Mouse (Mus musculus) heart, adult 2 months (tissue): Measurements from ENCODE around the gene Ralgps1. TPM values are rescaled to one million over a fixed set of nuclear protein-coding genes. Genes with fewer than 3 reads are reported as not detected.
A peak's percentile ranks its signal among the peaks of the same experiment; 100 is the strongest.

Source experiments
- DNase-seq, 2 experiments: peaks; one replicate each; pipeline ENCODE4 v3.0.0; 2021
- H3K27ac ChIP-seq: fragments of 200-600 bp; 2 replicates; pipeline ENCODE4 v1.8.1; 2022
- H3K27me3 ChIP-seq: fragments of 200-500 bp; 2 replicates; pipeline ENCODE4 v1.6.1; 2012; ENCODE audit warnings: mild to moderate bottlenecking, low read length, inconsistent platforms, mixed read lengths; ENCODE audit not compliant: control insufficient read depth, insufficient read depth
- H3K36me3 ChIP-seq: fragments of 200-500 bp; 2 replicates; pipeline ENCODE4 v1.6.1; 2012; ENCODE audit warnings: low read length, inconsistent platforms; ENCODE audit not compliant: control insufficient read depth, insufficient read depth
- H3K4me1 ChIP-seq: fragments of 200-500 bp; 2 replicates; pipeline ENCODE4 v1.6.1; 2011; ENCODE audit warnings: low read length; ENCODE audit not compliant: control insufficient read depth, insufficient read depth
- H3K4me3 ChIP-seq: fragments of 200-600 bp; 2 replicates; pipeline ENCODE4 v1.8.1; 2022
- H3K79me2 ChIP-seq: fragments of 200-500 bp; replicated peaks from 2 replicates; pipeline ENCODE4 v1.6.1; 2012; ENCODE audit warnings: mild to moderate bottlenecking, inconsistent platforms, low read length, moderate library complexity, mixed read lengths; ENCODE audit not compliant: control insufficient read depth, insufficient read depth
- H3K9ac ChIP-seq: fragments of 200-500 bp; 2 replicates; pipeline ENCODE4 v1.6.1; 2012; ENCODE audit warnings: low read depth, mild to moderate bottlenecking, control low read depth, inconsistent platforms, low read length, mixed read lengths
- CTCF ChIP-seq: fragments of 200-600 bp; IDR thresholded peaks from 2 replicates; pipeline ENCODE4 v1.8.1; 2022; ENCODE audit warnings: antibody characterized with exemption, mild to moderate bottlenecking, moderate library complexity
- EP300 ChIP-seq: fragments of 200-500 bp; IDR thresholded peaks from 2 replicates; pipeline ENCODE4 v1.6.1; 2011; ENCODE audit warnings: low read depth, low read length, control low read depth; ENCODE audit not compliant: insufficient read depth
- POLR2A ChIP-seq: fragments of 200-500 bp; IDR thresholded peaks from 2 replicates; pipeline ENCODE4 v1.6.1; 2011; ENCODE audit warnings: mild to moderate bottlenecking, low read depth, low read length, control low read depth; ENCODE audit not compliant: insufficient read depth
- WGBS: fragments of 180-500 bp; shearing (Covaris S2); methylation state at CpG from one replicate; pipeline ENCODE4 v1.1.7; 2018; 5-methylcytosine and 5-hydroxymethylcytosine counted together
- intact Hi-C: fragments of 180-260 bp; cut with DNase I; formaldehyde crosslinking; loops from one replicate; pipeline ENCODE4 v1.15.1; 2025
- polyA plus RNA-seq: library from polyadenylated mRNA; depleted of rRNA; stranded (reverse); fragments of >200 nt; gene quantifications from 2 replicates; pipeline ENCODE4 v1.2.3, GENCODE M21; 2012
- total RNA-seq, 2 experiments: library from RNA; stranded (reverse); gene quantifications; 2 replicates each; pipeline ENCODE4 v1.2.3; 2021

The Ralgps1 gene
- total and polyA plus RNA-seq, 3 experiments = 3.8 to 5.3 (median 4.9) TPM

DNA sequence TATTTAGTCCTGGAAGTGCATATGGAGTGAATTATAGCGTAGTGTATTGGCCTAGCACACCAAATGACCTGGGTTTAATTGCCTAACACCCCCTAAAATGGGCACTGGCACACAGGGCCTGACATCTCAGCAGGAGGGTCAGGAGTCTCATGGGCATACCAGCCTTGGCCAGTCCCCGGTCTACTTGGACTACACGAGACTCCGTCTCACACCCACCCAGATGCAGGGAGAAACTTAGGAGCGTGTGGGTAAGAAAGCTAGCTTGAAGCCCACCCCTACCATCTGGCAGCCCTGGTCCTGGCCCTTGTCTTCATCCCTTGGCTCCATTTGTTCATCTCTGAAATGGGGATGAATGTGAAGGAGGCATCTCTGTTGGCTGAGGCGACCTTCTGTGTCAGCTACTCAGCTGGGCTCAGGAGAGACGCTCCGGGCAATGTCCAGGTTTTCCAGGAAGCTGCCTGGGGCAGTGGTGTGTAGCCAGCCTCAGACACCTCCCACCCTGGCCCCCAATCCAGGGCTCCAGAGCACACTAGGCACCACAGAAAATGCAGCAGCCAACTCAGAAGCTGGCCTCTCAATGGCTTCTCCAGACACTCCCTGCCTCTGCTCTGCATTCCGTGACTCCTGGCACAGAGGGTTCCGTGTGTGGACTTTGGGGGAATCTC is 150.5 kb downstream of the Ralgps1 start:
- Histone ChIP-seq H3K9ac (no peak overlapping the region), H3K4me3 (no peak overlapping the region), H3K36me3 (no peaks in the 10 kb centered on the region), H3K79me2 (no peaks in the 10 kb centered on the region), H3K4me1 (peaks cover 18% of the 10 kb centered on the region), H3K27me3 (no peaks in the 10 kb centered on the region), H3K27ac (peak overlapping the region; percentile 17; the same call in 1 of the 2 replicates)
- TF ChIP-seq EP300 (no peak), CTCF (no peak), POLR2A (no peak)
- intact Hi-C loops = loop anchor here (5.0 kb wide), 1 partner anchor 51 kb away; no protein-coding TSS in a partner anchor
- no peak for DNase-seq
- whole genome bisulfite sequencing = 80% methylated on average over 10 of the region's 10 CpGs

- 57% methylated on average over 6 of the region's 6 CpGs for WGBS
These were observed 151.0 kb downstream of the Ralgps1 start for GRCm38 (mm10) chr2:33220246-33220645.

DNA sequence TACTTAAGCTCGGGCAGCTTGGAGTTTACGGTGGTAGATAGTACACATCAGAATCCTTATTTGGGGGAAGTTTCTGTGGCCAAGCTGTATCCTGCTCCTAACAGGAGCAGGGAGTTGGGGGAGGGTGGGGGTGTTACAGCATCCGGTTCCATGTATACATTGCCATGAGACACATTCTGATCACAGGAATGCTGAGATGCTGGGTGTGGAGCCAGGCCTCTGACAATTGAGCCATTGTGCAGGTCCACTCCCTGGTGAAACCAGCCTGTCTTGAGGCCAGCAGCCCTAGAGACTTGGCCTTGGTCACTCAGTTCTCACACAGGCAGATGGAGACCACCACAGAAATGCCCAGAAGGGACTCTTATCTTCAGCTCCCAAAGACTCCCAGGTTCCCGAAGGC is 151.6 kb downstream of the Ralgps1 start:
- H3K4me1 ChIP-seq = peaks cover 22% of the 10 kb centered on the region
- WGBS = 46% methylated on average over 4 of the region's 4 CpGs
- H3K27ac ChIP-seq = peak overlapping the region; percentile 31
- no peak for TF ChIP-seq CTCF
- no peak for TF ChIP-seq EP300
- TF ChIP-seq POLR2A = no peak
- no peaks in the 10 kb centered on the region for H3K27me3 ChIP-seq
- no peak overlapping the region for H3K4me3 ChIP-seq
- no peak for DNase-seq
- intact Hi-C loops = loop anchor here (2.0 to 5.0 kb wide), 2 partner anchors 53 to 129 kb away; no protein-coding TSS in a partner anchor
- H3K9ac ChIP-seq = no peak overlapping the region
- no peaks in the 10 kb centered on the region for H3K36me3 ChIP-seq
- no peaks in the 10 kb centered on the region for H3K79me2 ChIP-seq

More at GRCm38 (mm10) chr2:33220246-33220645, 151.0 kb downstream of the Ralgps1 start:
- Histone ChIP-seq H3K27ac (peak overlapping the region; percentile 31; the same call in 1 of the 2 replicates), H3K27me3 (no peaks in the 10 kb centered on the region), H3K36me3 (no peaks in the 10 kb centered on the region), H3K4me3 (no peak overlapping the region), H3K4me1 (peaks cover 20% of the 10 kb centered on the region), H3K9ac (peak overlapping the region; percentile 5; the same call in 1 of the 2 replicates), H3K79me2 (no peaks in the 10 kb centered on the region)
- TF ChIP-seq POLR2A (no peak), EP300 (no peak), CTCF (no peak)
- intact Hi-C loops = loop anchor here (5.0 kb wide), 1 partner anchor 52 kb away; no protein-coding TSS in a partner anchor
- no peak for DNase-seq

- H3K4me3 ChIP-seq = 0 out of 2 replicates have a peak overlapping the region, but pooled peaks have one; percentile 5
- H3K4me1 ChIP-seq = peaks cover 19% of the 10 kb centered on the region
- H3K9ac ChIP-seq = peak overlapping the region; percentile 48
- intact Hi-C loops = loop anchor here (2.0 kb wide), 1 partner anchor 130 kb away; no protein-coding TSS in a partner anchor
- no peaks in the 10 kb centered on the region for H3K27me3 ChIP-seq
- TF ChIP-seq EP300 (no peak), POLR2A (no peak), CTCF (peak; percentile 74)
- H3K79me2 ChIP-seq = no peaks in the 10 kb centered on the region
- H3K36me3 ChIP-seq = no peaks in the 10 kb centered on the region
- H3K27ac ChIP-seq = peak overlapping the region; percentile 31
- no peak for DNase-seq
- WGBS = 53% methylated on average over 11 of the region's 11 CpGs
These were observed 152.2 kb downstream of the Ralgps1 start for GRCm38 (mm10) chr2:33218903-33219625.

- H3K4me3 ChIP-seq = peak overlapping the region; percentile 49
- H3K36me3 ChIP-seq = no peaks in the 10 kb centered on the region
- H3K79me2 ChIP-seq = no peaks in the 10 kb centered on the region
- H3K4me1 ChIP-seq = peaks cover 13% of the 10 kb centered on the region
- H3K9ac ChIP-seq = peak overlapping the region; percentile 89; the same call in 1 of the 2 replicates
- no peak for TF ChIP-seq EP300
- TF ChIP-seq POLR2A = no peak
- TF ChIP-seq CTCF = no peak
- 43% methylated on average over 3 of the region's 3 CpGs for WGBS
- intact Hi-C loops = loop anchor here (2.0 kb wide), 2 partner anchors 61 to 99 kb away; no protein-coding TSS in a partner anchor
- H3K27me3 ChIP-seq = no peaks in the 10 kb centered on the region
- no peak for DNase-seq
- H3K27ac ChIP-seq = peak overlapping the region; percentile 86
These were observed 153.9 kb downstream of the Ralgps1 start for GRCm38 (mm10) chr2:33217425-33217794.
